Mouse (Mus musculus) testis, adult 2 months (tissue): ENCODE results near the gene Golph3.

Source experiments
- CTCF ChIP-seq: fragments of 200-500 bp; IDR thresholded peaks from 2 replicates; pipeline ENCODE4 v1.5.1; 2012; ENCODE audit warnings: low read depth, mild to moderate bottlenecking, inconsistent platforms, low read length, moderate library complexity; ENCODE audit not compliant: control insufficient read depth, insufficient read depth, insufficient replicate concordance
- POLR2A ChIP-seq: fragments of 200-500 bp; IDR thresholded peaks from 2 replicates; pipeline ENCODE4 v1.6.1; 2012; ENCODE audit warnings: low read depth, mild to moderate bottlenecking, inconsistent platforms, low read length, moderate library complexity; ENCODE audit not compliant: control insufficient read depth

- TF ChIP-seq CTCF (no peak), POLR2A (no peak)
These were observed 55.3 kb downstream of the Golph3 start for GRCm38 (mm10) chr15:12376491-12377069.
